Comparison of ENCODE assay signal across 8 mouse cellular contexts in the genomic region with DNA sequence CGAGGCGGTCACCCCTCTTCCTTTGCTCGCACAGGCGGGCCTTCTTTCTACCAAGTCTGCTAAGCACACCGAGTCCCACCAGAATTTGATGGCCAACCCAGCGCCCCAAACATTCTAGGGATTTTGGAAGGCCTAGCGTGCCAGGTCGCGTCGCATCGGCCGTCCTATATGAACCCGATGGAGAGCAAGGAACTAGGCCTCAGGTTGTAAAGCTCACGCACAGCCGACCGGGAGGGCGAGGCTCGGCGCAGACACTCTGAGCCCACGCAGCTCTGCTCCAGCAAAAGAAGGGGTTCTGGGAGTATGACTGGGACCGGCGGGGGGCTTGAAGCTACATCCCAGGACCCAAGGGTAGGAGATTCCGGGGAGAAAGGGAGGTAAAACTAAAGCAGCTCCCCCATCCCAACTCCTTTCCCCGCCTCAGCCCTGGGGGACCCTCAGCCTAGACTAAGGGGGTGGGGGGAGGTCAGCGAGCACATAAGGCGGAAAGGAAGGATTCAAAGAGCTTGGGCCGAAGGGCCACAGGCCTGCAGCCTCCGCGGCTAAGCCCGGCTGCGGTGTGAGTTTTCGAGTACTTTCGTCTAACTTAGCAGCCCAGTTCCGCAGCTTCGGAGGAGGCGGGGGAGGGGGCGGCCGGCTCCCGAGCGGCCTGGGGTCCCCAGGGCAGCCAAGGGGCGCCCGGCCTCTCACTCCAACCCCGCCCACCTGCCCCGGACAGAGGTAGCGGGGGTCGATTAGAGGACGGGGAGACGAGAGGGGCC. TPM values are rescaled to one million over a fixed set of nuclear protein-coding genes. Genes with fewer than 3 reads are reported as not detected.
DNase-seq lines count a peak whose midpoint lies in the region; ATAC-seq and TF ChIP-seq lines count a peak whose summit lies in the region.

No protein-coding gene starts in this region.

- peak overlapping the region; percentile 52 for H3K4me3 ChIP-seq in left cerebral cortex, adult 2 months
- peak overlapping the region; percentile 58 for H3K4me3 ChIP-seq in heart, embryonic 16.5 days (ENCODE audit: low read length)
- peak overlapping the region; percentile 58 for H3K4me3 ChIP-seq in liver, embryonic 12.5 days
- H3K4me3 ChIP-seq in stomach, embryonic 14.5 days (ENCODE audit: low read depth, low read length), result peak overlapping the region; percentile 43

- no peaks in the 10 kb centered on the region for H3K36me3 ChIP-seq in heart, embryonic 16.5 days (ENCODE audit: control insufficient read depth, insufficient read depth)
- H3K36me3 ChIP-seq in liver, embryonic 12.5 days, result no peaks in the 10 kb centered on the region
- no peaks in the 10 kb centered on the region for H3K36me3 ChIP-seq in stomach, embryonic 14.5 days (ENCODE audit: control insufficient read depth, insufficient read depth, low read length)

- peaks cover 33% of the 10 kb centered on the region for H3K4me1 ChIP-seq in heart, embryonic 16.5 days (ENCODE audit: control insufficient read depth, insufficient read depth, low read length)
- H3K4me1 ChIP-seq in liver, embryonic 12.5 days, result peaks cover 34% of the 10 kb centered on the region
- H3K4me1 ChIP-seq in stomach, embryonic 14.5 days (ENCODE audit: control insufficient read depth, insufficient read depth, low read length), result peaks cover 14% of the 10 kb centered on the region; the same call in 1 of the 2 replicates

- peaks cover 73% of the 10 kb centered on the region for H3K27me3 ChIP-seq in heart, embryonic 16.5 days (ENCODE audit: control insufficient read depth, insufficient read depth, low read length)
- H3K27me3 ChIP-seq in liver, embryonic 12.5 days (replicated peaks), result peaks cover 100% of the 10 kb centered on the region
- H3K27me3 ChIP-seq in stomach, embryonic 14.5 days (ENCODE audit: control insufficient read depth, insufficient read depth, low read length), result peaks cover 53% of the 10 kb centered on the region

- WGBS in heart, embryonic 16.5 days, result 16% methylated on average over 48 of the region's 48 CpGs
- WGBS in liver, embryonic 12.5 days (ENCODE audit: insufficient replicate concordance), result 3% methylated on average over 48 of the region's 48 CpGs
- 7% methylated on average over 46 of the region's 48 CpGs for WGBS in stomach, embryonic 14.5 days

- no peak for DNase-seq in left cerebral cortex, adult 2 months (ENCODE audit: extremely low spot score in 1 of 2, low spot score in 2 of 2)
- DNase-seq in left cerebral cortex, adult 9 months (ENCODE audit: low spot score in 2 of 2), result no peak
- peak; percentile 53 for DNase-seq in embryo, embryonic 11 days
- DNase-seq in layer of hippocampus, adult 8-10 months (ENCODE audit: low spot score in 2 of 2), result no peak

- peak overlapping the region; percentile 95 for H3K4me2 ChIP-seq in heart, embryonic 16.5 days (ENCODE audit: low read depth, low read length)
- H3K4me2 ChIP-seq in liver, embryonic 12.5 days, result peak overlapping the region; percentile 82
- H3K4me2 ChIP-seq in stomach, embryonic 14.5 days (replicated peaks; ENCODE audit: low read depth, low read length), result peak overlapping the region; percentile 66

- no peaks in the 10 kb centered on the region for H3K9me3 ChIP-seq in heart, embryonic 16.5 days (replicated peaks; ENCODE audit: control insufficient read depth, low read length)
- no peaks in the 10 kb centered on the region for H3K9me3 ChIP-seq in liver, embryonic 12.5 days (replicated peaks)
- H3K9me3 ChIP-seq in stomach, embryonic 14.5 days (ENCODE audit: control insufficient read depth, low read depth, low read length), result no peaks in the 10 kb centered on the region

- ATAC-seq in heart, embryonic 16.5 days (replicated peaks; ENCODE audit: extremely low read depth, insufficient read depth, low FRiP score), result no peak
- ATAC-seq in liver, embryonic 12.5 days, result 0 out of 2 replicates have a peak, but pooled peaks have one; percentile 22
- no peak for ATAC-seq in stomach, embryonic 14.5 days (ENCODE audit: insufficient number of reproducible peaks, insufficient read depth, low FRiP score, low read depth)
- no peak for ATAC-seq in granulocyte monocyte progenitor cell, adult 5-6 weeks (replicated peaks; ENCODE audit: poor library complexity, severe bottlenecking)

- peak overlapping the region; percentile 67 for H3K9ac ChIP-seq in heart, embryonic 16.5 days (ENCODE audit: low read length)
- H3K9ac ChIP-seq in liver, embryonic 12.5 days, result no peak overlapping the region
- H3K9ac ChIP-seq in stomach, embryonic 14.5 days (replicated peaks; ENCODE audit: low read depth, low read length), result no peak overlapping the region

- peak overlapping the region; percentile 19; the same call in 1 of the 2 replicates for H3K27ac ChIP-seq in left cerebral cortex, adult 2 months
- no peak overlapping the region for H3K27ac ChIP-seq in heart, embryonic 16.5 days (ENCODE audit: low read length)
- H3K27ac ChIP-seq in liver, embryonic 12.5 days, result no peak overlapping the region
- H3K27ac ChIP-seq in stomach, embryonic 14.5 days (ENCODE audit: low read length), result no peak overlapping the region

- no peak for TF ChIP-seq CTCF in left cerebral cortex, adult 2 months (IDR thresholded peaks at IDR 0.05)

- intact Hi-C loops in left cerebral cortex, adult 2 months (cut with DNase I), result loop anchor here (10.0 kb wide), 1 partner anchor 636 kb away; no protein-coding TSS in a partner anchor

RNA-seq across cellular contexts. Expression of a gene that starts 2.2 kb away (rescaled TPM):
- 1 to 10 TPM; 5.0 to 7.4 TPM for total RNA-seq in left cerebral cortex, adult 2 months (2021)
- 0.13 and 0.26 TPM in 2 replicates for polyA plus RNA-seq in heart, embryonic 16.5 days (2015; fragmentation: Nextera tagmentation; extraction: Ambion mirVana)
- not detected in 2 replicates for polyA plus RNA-seq in liver, embryonic 12.5 days (2016; fragmentation: Nextera tagmentation; extraction: Ambion mirVana)
- 0.09 and 0.17 TPM in 2 replicates for polyA plus RNA-seq in stomach, embryonic 14.5 days (2014; fragmentation: Nextera tagmentation; extraction: Ambion mirVana)
- not detected in 2 replicates for total RNA-seq in granulocyte monocyte progenitor cell, adult 5-6 weeks (2014; fragmentation: Nextera tagmentation)
- not detected in 2 replicates for total RNA-seq in granulocyte monocyte progenitor cell, adult 5-6 weeks (2017)
- total RNA-seq in layer of hippocampus, adult 8-10 months (2022), result 1 to 10 TPM; 2.7 to 5.5 (median 3.5) TPM
